Mouse (Mus musculus): ENCODE data around the gene Zbtb46.

The Zbtb46 gene

GRCm38 (mm10) chr2:181465423-181465822, 6.2 kb upstream of the Zbtb46 start:
- CTCF ChIA-PET, result no interaction called here

GRCm38 (mm10) chr2:181463008-181463738, 3.9 kb upstream of the Zbtb46 start:
- CTCF ChIA-PET, result no interaction called here

- CTCF ChIA-PET, result no interaction called here
Observed at GRCm38 (mm10) chr2:181462604-181463003, 3.4 kb upstream of the Zbtb46 start.

- CTCF ChIA-PET, result no interaction called here
Observed at GRCm38 (mm10) chr2:181461536-181462100, 2.4 kb upstream of the Zbtb46 start.

GRCm38 (mm10) chr2:181459673-181460621, 721 bp upstream of the Zbtb46 start:
- CTCF ChIA-PET, result interaction anchor here (0.6 kb wide), 1 partner anchor 33 kb away, joined by 3 read pairs; the partner anchor contains the start of gene Abhd16b

- CTCF ChIA-PET, result interaction anchor here (0.8 kb wide), 1 partner anchor 10 kb away, joined by 4 read pairs; no protein-coding TSS in a partner anchor
Observed at GRCm38 (mm10) chr2:181458411-181459152, 644 bp downstream of the Zbtb46 start.

- CTCF ChIA-PET, result no interaction called here
Observed at GRCm38 (mm10) chr2:181457831-181458230, 1.4 kb downstream of the Zbtb46 start.

- CTCF ChIA-PET, result no interaction called here
Observed at GRCm38 (mm10) chr2:181455899-181456298, 3.3 kb downstream of the Zbtb46 start.

GRCm38 (mm10) chr2:181453274-181453673, 6.0 kb downstream of the Zbtb46 start:
- CTCF ChIA-PET, result no interaction called here

GRCm38 (mm10) chr2:181452181-181452580, 7.0 kb downstream of the Zbtb46 start:
- CTCF ChIA-PET, result no interaction called here

- CTCF ChIA-PET, result no interaction called here
Observed at GRCm38 (mm10) chr2:181443016-181443415, 16.2 kb downstream of the Zbtb46 start.

GRCm38 (mm10) chr2:181438176-181438575, 21.1 kb downstream of the Zbtb46 start:
- CTCF ChIA-PET, result interaction anchor here (0.8 kb wide), 1 partner anchor 73 kb away, joined by 3 read pairs; no protein-coding TSS in a partner anchor

- CTCF ChIA-PET, result no interaction called here
Observed at GRCm38 (mm10) chr2:181436246-181436645, 23.0 kb downstream of the Zbtb46 start.

GRCm38 (mm10) chr2:181423834-181424233, 35.4 kb downstream of the Zbtb46 start:
- CTCF ChIA-PET, result no interaction called here

GRCm38 (mm10) chr2:181420903-181421638, 38.2 kb downstream of the Zbtb46 start:
- CTCF ChIA-PET, result no interaction called here

- CTCF ChIA-PET, result no interaction called here
Observed at GRCm38 (mm10) chr2:181420426-181420825, 38.8 kb downstream of the Zbtb46 start.

GRCm38 (mm10) chr2:181419359-181419758, 39.9 kb downstream of the Zbtb46 start:
- CTCF ChIA-PET, result interaction anchor here (0.5 kb wide), 1 partner anchor 10 kb away, joined by 3 read pairs; no protein-coding TSS in a partner anchor

GRCm38 (mm10) chr2:181415945-181416344, 43.3 kb downstream of the Zbtb46 start:
- CTCF ChIA-PET, result interaction anchor here (0.5 to 0.7 kb wide), 2 partner anchors 25 to 183 kb away, joined by 3 to 4 read pairs; partner anchors contain the start of gene Samd10

- CTCF ChIA-PET, result no interaction called here
Observed at GRCm38 (mm10) chr2:181413141-181413540, 46.1 kb downstream of the Zbtb46 start.

GRCm38 (mm10) chr2:181410760-181411473, 48.3 kb downstream of the Zbtb46 start:
- CTCF ChIA-PET, result interaction anchor here (0.6 kb wide), 1 partner anchor 161 kb away, joined by 3 read pairs; no protein-coding TSS in a partner anchor

All from spleen, embryonic (tissue).